Mouse (Mus musculus) hindbrain, embryonic 15.5 days (tissue): ENCODE measurements around the gene Spata18. TPM values are rescaled to one million over a fixed set of nuclear protein-coding genes. Genes with fewer than 3 reads are reported as not detected.
A peak's percentile ranks its signal among the peaks of the same experiment; 100 is the strongest.

Source experiments
- ATAC-seq: fragments of 200-750 bp; cut with Nextera tagmentation; 2 replicates; pipeline ENCODE4 v1.8.0; 2017; ENCODE audit warnings: low read depth, moderate number of reproducible peaks, moderate TSS enrichment; ENCODE audit not compliant: low FRiP score
- H3K27ac ChIP-seq: fragments of 300-500 bp; sonication (generic); replicated peaks from 2 replicates; pipeline ENCODE4 v1.5.1; 2015; ENCODE audit warnings: mild to moderate bottlenecking, inconsistent platforms
- H3K27me3 ChIP-seq: fragments of 300-500 bp; sonication (generic); 2 replicates; pipeline ENCODE4 v1.6.1; 2015; ENCODE audit warnings: control low read depth, inconsistent platforms
- H3K36me3 ChIP-seq: fragments of 300-500 bp; sonication (generic); 2 replicates; pipeline ENCODE4 v1.6.1; 2015; ENCODE audit warnings: control low read depth, inconsistent platforms
- H3K4me1 ChIP-seq: fragments of 300-500 bp; sonication (generic); replicated peaks from 2 replicates; pipeline ENCODE4 v1.6.1; 2015; ENCODE audit warnings: control low read depth, inconsistent platforms
- H3K4me2 ChIP-seq: fragments of 300-500 bp; sonication (generic); 2 replicates; pipeline ENCODE4 v1.6.1; 2015; ENCODE audit warnings: moderate library complexity, mild to moderate bottlenecking, inconsistent platforms
- H3K4me3 ChIP-seq: fragments of 300-500 bp; sonication (generic); 2 replicates; pipeline ENCODE4 v1.5.1; 2015; ENCODE audit warnings: mild to moderate bottlenecking, inconsistent platforms
- H3K9ac ChIP-seq: fragments of 300-500 bp; sonication (generic); 2 replicates; pipeline ENCODE4 v1.6.1; 2015; ENCODE audit warnings: inconsistent platforms
- H3K9me3 ChIP-seq: fragments of 300-500 bp; sonication (generic); 2 replicates; pipeline ENCODE4 v1.6.1; 2016; ENCODE audit warnings: control low read depth, inconsistent platforms
- WGBS: fragments of 180-500 bp; shearing (Covaris S2); methylation state at CpG from one replicate; pipeline ENCODE4 v1.1.7; 2015; 5-methylcytosine and 5-hydroxymethylcytosine counted together
- polyA plus RNA-seq: library from polyadenylated mRNA; unstranded; fragments of >200 nt; fragmentation: Nextera tagmentation; extraction: Ambion mirVana; gene quantifications from 2 replicates; pipeline ENCODE4 v1.2.1, GENCODE M21; 2015

Gene Spata18
- polyA plus RNA-seq, 1 experiment from 2014 or later, result 1.3 TPM

- Histone ChIP-seq H3K4me1 (no peaks in the 10 kb centered on the region), H3K9ac (no peak overlapping the region), H3K9me3 (no peaks in the 10 kb centered on the region), H3K36me3 (no peaks in the 10 kb centered on the region), H3K27ac (no peak overlapping the region), H3K4me3 (no peak overlapping the region), H3K27me3 (no peaks in the 10 kb centered on the region), H3K4me2 (no peak overlapping the region)
- ATAC-seq, result no peak
- WGBS, result 73% methylated on average over 17 of the region's 17 CpGs
Measured at GRCm38 (mm10) chr5:73701063-73701890, 50.1 kb downstream of the Spata18 start.

- H3K36me3 ChIP-seq, result no peaks in the 10 kb centered on the region
- WGBS, result 86% methylated on average over 12 of the region's 12 CpGs
- no peaks in the 10 kb centered on the region for H3K9me3 ChIP-seq
- H3K4me2 ChIP-seq, result no peak overlapping the region
- H3K27ac ChIP-seq, result no peak overlapping the region
- no peak overlapping the region for H3K9ac ChIP-seq
- no peaks in the 10 kb centered on the region for H3K27me3 ChIP-seq
- H3K4me3 ChIP-seq, result no peak overlapping the region
- H3K4me1 ChIP-seq, result no peaks in the 10 kb centered on the region
- no peak for ATAC-seq
Measured at GRCm38 (mm10) chr5:73701946-73702710, 50.9 kb downstream of the Spata18 start.

- H3K9me3 ChIP-seq, result no peaks in the 10 kb centered on the region
- no peaks in the 10 kb centered on the region for H3K4me1 ChIP-seq
- H3K27ac ChIP-seq, result no peak overlapping the region
- no peaks in the 10 kb centered on the region for H3K36me3 ChIP-seq
- no peak for ATAC-seq
- H3K9ac ChIP-seq, result no peak overlapping the region
- 92% methylated on average over 4 of the region's 4 CpGs for WGBS
- H3K4me2 ChIP-seq, result no peak overlapping the region
- H3K4me3 ChIP-seq, result no peak overlapping the region
- H3K27me3 ChIP-seq, result no peaks in the 10 kb centered on the region
Measured at GRCm38 (mm10) chr5:73703096-73703495, 51.9 kb downstream of the Spata18 start.

GRCm38 (mm10) chr5:73704263-73704662, 53.1 kb downstream of the Spata18 start:
- no peak overlapping the region for H3K4me3 ChIP-seq
- H3K4me2 ChIP-seq, result no peak overlapping the region
- H3K27ac ChIP-seq, result no peak overlapping the region
- H3K9me3 ChIP-seq, result no peaks in the 10 kb centered on the region
- no peaks in the 10 kb centered on the region for H3K4me1 ChIP-seq
- H3K36me3 ChIP-seq, result no peaks in the 10 kb centered on the region
- H3K27me3 ChIP-seq, result no peaks in the 10 kb centered on the region
- 43% methylated on average over 14 of the region's 14 CpGs for WGBS
- no peak overlapping the region for H3K9ac ChIP-seq
- ATAC-seq, result no peak

GRCm38 (mm10) chr5:73704757-73705156, 53.6 kb downstream of the Spata18 start:
- Histone ChIP-seq H3K27me3 (no peaks in the 10 kb centered on the region), H3K4me3 (no peak overlapping the region), H3K36me3 (no peaks in the 10 kb centered on the region), H3K4me1 (no peaks in the 10 kb centered on the region), H3K4me2 (no peak overlapping the region), H3K27ac (no peak overlapping the region), H3K9me3 (no peaks in the 10 kb centered on the region), H3K9ac (no peak overlapping the region)
- WGBS, result 94% methylated on average over 8 of the region's 8 CpGs
- ATAC-seq, result no peak

- no peaks in the 10 kb centered on the region for H3K27me3 ChIP-seq
- ATAC-seq, result no peak
- no peak overlapping the region for H3K4me2 ChIP-seq
- H3K36me3 ChIP-seq, result no peaks in the 10 kb centered on the region
- H3K4me3 ChIP-seq, result no peak overlapping the region
- H3K9me3 ChIP-seq, result no peaks in the 10 kb centered on the region
- no peak overlapping the region for H3K27ac ChIP-seq
- no peaks in the 10 kb centered on the region for H3K4me1 ChIP-seq
- H3K9ac ChIP-seq, result no peak overlapping the region
- 76% methylated on average over 5 of the region's 5 CpGs for WGBS
Measured at GRCm38 (mm10) chr5:73705290-73705689, 54.1 kb downstream of the Spata18 start.

GRCm38 (mm10) chr5:73712852-73713251, 61.7 kb downstream of the Spata18 start:
- ATAC-seq, result no peak
- no peaks in the 10 kb centered on the region for H3K9me3 ChIP-seq
- no peaks in the 10 kb centered on the region for H3K27me3 ChIP-seq
- WGBS, result 77% methylated on average over 7 of the region's 7 CpGs
- no peak overlapping the region for H3K9ac ChIP-seq
- H3K27ac ChIP-seq, result no peak overlapping the region
- H3K36me3 ChIP-seq, result no peaks in the 10 kb centered on the region
- H3K4me1 ChIP-seq, result no peaks in the 10 kb centered on the region
- H3K4me2 ChIP-seq, result no peak overlapping the region
- no peak overlapping the region for H3K4me3 ChIP-seq

- H3K36me3 ChIP-seq, result no peaks in the 10 kb centered on the region
- no peak overlapping the region for H3K4me2 ChIP-seq
- H3K9ac ChIP-seq, result no peak overlapping the region
- H3K27me3 ChIP-seq, result no peaks in the 10 kb centered on the region
- H3K4me1 ChIP-seq, result no peaks in the 10 kb centered on the region
- ATAC-seq, result no peak
- 37% methylated on average over 2 of the region's 2 CpGs for WGBS
- no peak overlapping the region for H3K27ac ChIP-seq
- H3K9me3 ChIP-seq, result no peaks in the 10 kb centered on the region
- H3K4me3 ChIP-seq, result no peak overlapping the region
Measured at GRCm38 (mm10) chr5:73716941-73717340, 65.8 kb downstream of the Spata18 start.

GRCm38 (mm10) chr5:73721682-73722282, 70.6 kb downstream of the Spata18 start:
- no peak for ATAC-seq
- 0 out of 2 replicates have a peak overlapping the region, but pooled peaks have one; percentile 18 for H3K4me2 ChIP-seq

GRCm38 (mm10) chr5:73725981-73726380, 74.8 kb downstream of the Spata18 start:
- Histone ChIP-seq H3K4me2 (no peak overlapping the region), H3K4me1 (no peaks in the 10 kb centered on the region), H3K9me3 (no peaks in the 10 kb centered on the region), H3K4me3 (no peak overlapping the region), H3K36me3 (no peaks in the 10 kb centered on the region), H3K27ac (no peak overlapping the region), H3K27me3 (no peaks in the 10 kb centered on the region), H3K9ac (no peak overlapping the region)
- ATAC-seq, result no peak
- whole genome bisulfite sequencing, result 92% methylated on average over 4 of the region's 4 CpGs

More at GRCm38 (mm10) chr5:73721682-73722282, 70.6 kb downstream of the Spata18 start:
- 71% methylated on average over 21 of the region's 21 CpGs for WGBS
- H3K9ac ChIP-seq, result no peak overlapping the region
- H3K27me3 ChIP-seq, result no peaks in the 10 kb centered on the region
- no peaks in the 10 kb centered on the region for H3K4me1 ChIP-seq
- H3K9me3 ChIP-seq, result no peaks in the 10 kb centered on the region
- no peaks in the 10 kb centered on the region for H3K36me3 ChIP-seq
- no peak overlapping the region for H3K27ac ChIP-seq
- H3K4me3 ChIP-seq, result no peak overlapping the region

GRCm38 (mm10) chr5:73728651-73729050, 77.5 kb downstream of the Spata18 start:
- H3K36me3 ChIP-seq, result no peaks in the 10 kb centered on the region
- WGBS, result 82% methylated on average over 7 of the region's 7 CpGs
- H3K9ac ChIP-seq, result no peak overlapping the region
- H3K27me3 ChIP-seq, result no peaks in the 10 kb centered on the region
- ATAC-seq, result no peak
- H3K27ac ChIP-seq, result no peak overlapping the region
- no peak overlapping the region for H3K4me3 ChIP-seq
- H3K9me3 ChIP-seq, result no peaks in the 10 kb centered on the region
- no peak overlapping the region for H3K4me2 ChIP-seq
- no peaks in the 10 kb centered on the region for H3K4me1 ChIP-seq
